Mouse (Mus musculus) left cerebral cortex, adult 8-10 months (tissue): ENCODE data around the gene Wfdc16. TPM values are rescaled to one million over a fixed set of nuclear protein-coding genes. Genes with fewer than 3 reads are reported as not detected.
"Not testable (repeated sequence)": the region's sequence is repeated elsewhere in the genome, so short reads cannot be mapped to it uniquely, and the experiment has no call there.

Source experiments
- DNase-seq, 2 experiments: peaks; one replicate each; pipeline ENCODE4 v3.0.0; 2022; ENCODE audit warnings: low spot score in 2 of 2
- total RNA-seq, 4 experiments: library from RNA; stranded (reverse); gene quantifications; 2 replicates each; pipeline ENCODE4 v1.2.4; 2022

Gene Wfdc16
- not detected for total RNA-seq

GRCm38 (mm10) chr2:164638696-164639095 is at the start of gene Wfdc16:
Wfdc16 (minus strand) TSS chr2:164638796.
- DNase-seq: no peak

- no peak for DNase-seq
These were observed 46.2 kb upstream of the Wfdc16 start, which contains the start of gene Wfdc13 for GRCm38 (mm10) chr2:164684807-164685206. Wfdc13 (plus strand) TSS chr2:164685107.

DNA sequence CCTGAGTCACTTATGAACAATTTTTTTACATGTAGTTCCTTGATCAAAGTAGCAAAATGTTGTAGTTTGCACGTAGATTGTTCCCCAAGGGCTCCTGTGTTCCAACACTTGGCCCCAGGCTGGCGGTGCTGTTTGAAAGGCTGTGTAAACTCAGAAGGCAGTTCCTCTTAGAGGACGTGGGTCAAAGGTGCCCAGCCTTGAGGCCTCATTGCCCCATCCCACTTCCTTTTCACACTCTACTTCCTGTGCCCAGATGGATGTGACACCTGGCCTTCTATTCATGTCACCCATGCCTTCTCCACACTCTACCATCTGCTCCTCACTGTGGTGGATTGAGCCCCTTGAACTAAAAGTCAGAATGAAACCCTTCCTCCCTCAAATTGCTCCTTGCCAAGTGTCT is 41.3 kb upstream of the Wfdc16 start:
- no peak for DNase-seq

DNA sequence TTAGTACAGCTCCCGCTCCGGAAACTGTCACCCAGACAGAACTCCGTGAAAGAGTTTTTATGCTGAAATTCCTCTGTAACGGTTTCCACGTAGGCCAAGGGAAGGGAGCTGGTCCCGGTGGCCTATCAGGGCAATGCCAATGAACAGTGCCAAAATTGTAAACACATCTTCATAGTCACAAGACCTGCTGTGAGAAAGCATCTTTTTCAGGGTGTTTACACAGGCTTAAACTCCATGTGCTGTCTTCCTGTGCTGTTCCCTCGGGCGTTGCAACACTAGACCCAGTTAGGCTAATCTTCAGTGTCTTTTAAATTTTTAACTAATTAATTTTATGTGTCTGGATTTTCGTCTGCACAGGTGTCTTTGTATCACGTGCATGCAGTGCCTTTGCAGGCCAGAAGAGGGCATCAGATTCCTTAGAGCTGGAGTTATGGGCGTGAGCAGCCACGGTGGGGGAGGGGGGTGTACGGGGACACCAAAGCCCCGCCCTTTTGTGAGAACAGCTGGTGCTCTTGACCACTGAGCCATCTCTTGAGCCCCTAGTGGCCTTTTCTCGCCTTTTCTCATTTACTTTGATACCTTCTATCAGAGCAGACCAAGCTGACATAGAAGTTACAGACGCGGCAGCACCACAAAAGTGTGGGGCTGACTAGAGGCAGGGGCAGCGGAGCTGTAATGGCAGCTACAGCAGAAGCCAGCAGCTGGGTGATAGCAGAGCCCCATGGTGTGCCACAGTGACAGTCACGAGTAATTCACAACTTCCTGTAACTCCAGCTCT is 40.4 kb upstream of the Wfdc16 start:
- peak; percentile 11 to 20 for DNase-seq

DNA sequence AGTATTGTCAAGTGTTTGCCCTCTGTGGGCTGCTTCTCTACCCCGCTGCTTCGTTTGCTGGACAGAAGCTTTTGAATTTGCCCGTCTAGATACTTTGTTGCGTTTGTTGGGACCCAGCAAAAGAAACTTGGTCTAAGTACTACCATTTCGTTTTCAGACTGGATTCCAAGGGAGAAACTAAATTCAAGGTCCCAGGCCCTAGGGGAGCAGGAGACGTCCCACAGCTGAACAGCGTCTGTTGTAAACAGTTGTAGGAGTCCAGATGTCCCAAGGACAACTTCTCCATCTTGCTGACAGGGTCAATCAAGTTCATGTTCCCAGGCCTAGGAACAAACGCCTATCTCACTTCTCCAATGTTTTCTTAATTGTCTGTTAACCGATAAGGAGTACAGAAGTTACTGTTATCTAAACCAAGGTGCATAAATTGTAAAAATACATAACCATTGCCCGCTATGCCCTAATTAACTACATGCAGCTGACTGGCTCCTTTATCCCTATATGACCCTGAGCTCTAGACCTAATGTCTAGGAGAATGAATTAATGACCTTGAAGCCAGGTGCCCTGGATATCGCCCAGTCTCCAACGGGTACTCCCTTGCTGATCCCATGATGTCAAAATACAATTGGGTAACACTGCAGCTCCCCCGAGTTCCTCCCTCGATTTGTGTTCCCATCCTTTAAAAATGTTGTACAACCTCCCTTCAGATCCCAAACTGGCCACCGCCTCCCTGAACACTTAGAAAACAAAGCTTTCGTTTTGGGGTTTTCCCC is 38.5 kb upstream of the Wfdc16 start:
- DNase-seq: no peak

DNA sequence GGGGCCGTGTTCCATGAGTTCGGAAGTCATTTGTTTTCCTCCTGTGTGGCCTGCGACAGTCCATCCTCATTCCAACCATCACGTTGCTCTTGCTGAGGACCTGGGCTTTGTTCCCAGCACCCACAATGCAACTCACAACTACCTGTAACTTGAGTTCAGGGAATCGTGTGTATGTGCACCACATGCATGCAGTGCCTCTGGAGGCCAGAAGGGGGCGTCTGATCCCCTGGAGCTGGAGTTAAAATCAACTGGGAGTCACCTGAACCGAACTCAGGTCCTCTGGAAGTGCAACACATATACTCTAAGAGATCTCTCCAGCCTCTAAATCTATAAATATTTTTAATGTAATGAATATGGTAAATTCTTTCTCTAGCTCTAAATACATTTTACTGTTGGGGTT is 37.5 kb upstream of the Wfdc16 start:
- no peak for DNase-seq

- no peak for DNase-seq
These were observed 35.4 kb upstream of the Wfdc16 start, which contains the start of gene Wfdc11 for GRCm38 (mm10) chr2:164673987-164674386. Wfdc11 (minus strand) TSS chr2:164674087.

- DNase-seq: no peak
These were observed 32.3 kb upstream of the Wfdc16 start for GRCm38 (mm10) chr2:164670938-164671337.

DNA sequence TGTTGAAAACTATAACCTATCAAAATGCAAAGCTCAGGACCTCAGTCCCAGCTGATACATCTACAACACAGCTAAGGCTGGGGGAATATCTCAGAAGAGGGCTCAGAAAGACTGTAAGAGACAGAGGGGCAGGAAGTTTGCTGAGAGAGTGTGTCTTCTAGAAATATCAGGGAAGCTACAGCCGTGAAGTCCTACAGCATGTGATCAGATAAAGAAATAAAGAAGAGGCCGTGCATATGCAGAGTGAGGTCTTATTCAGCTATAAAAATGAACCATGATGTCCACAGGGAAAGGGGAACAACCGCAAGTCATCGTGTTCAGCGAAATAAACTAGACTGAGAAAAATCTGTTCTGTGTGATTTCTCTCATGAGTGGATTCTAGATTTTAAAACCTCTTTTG is 31.7 kb upstream of the Wfdc16 start:
- DNase-seq: no peak

DNA sequence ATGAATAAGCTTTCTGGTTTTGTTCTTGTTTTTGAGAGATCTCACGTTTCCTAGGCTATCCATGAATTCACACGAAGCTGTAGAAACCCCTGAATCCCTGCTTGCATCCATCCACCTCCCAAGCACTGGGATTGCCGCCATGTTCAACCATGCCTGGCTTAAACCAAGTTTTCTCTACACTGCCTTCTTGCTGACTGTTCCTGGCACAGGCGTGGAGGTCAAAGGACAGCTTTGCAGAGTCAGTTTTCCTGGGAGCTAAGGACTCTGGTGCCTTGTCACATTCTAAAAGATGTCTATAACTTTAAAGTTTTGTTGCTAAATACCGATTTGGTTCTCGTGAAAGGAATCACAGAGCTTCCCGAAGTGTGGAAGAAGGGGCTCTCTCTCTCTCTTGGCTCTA is 26.3 kb upstream of the Wfdc16 start:
- no peak for DNase-seq

DNA sequence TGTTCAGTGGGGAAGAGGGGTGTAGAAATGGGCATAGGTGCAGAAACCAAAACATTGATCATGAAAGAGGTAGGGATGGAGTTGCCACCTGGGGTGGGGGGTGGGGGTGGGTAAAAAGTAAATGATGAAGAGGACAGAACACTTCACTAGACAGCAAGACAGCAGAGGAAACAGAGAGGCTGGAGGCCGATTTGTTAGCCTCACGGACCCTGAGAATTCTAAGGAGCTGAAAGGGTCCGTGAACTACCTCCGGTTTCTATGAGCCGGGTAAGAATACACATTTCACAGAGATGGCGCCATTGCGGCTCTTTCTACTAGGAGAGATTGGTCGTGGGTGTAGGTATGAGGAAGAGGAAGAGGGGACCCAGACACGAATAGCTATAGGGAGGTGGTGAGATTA is 17.9 kb upstream of the Wfdc16 start, which contains the start of gene Wfdc9:
Gene Wfdc9 (minus strand): TSS at position 101 of the 400 bp plus-strand sequence.
- no peak for DNase-seq

DNA sequence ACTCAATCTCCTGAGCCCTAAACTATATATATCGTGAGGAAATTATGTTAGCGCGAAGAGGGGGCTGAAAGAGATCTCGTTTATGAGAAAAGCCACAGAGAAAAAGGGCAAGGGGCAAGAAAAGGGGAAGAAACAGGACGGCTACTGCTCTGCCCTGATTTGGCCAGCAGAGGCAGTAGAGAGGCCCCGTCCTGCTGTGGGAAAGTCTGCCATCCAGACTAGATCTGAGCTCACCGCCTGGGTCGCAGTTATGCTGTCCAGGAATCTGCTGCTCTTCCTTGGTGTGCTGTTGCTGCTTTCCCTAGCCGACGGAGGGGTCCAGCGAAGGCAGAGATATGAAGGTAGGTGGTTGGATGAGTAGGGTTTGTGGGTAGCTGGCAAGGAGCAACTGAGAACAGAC is 17.3 kb upstream of the Wfdc16 start, which contains the start of gene Wfdc10:
Gene Wfdc10 (plus strand): TSS at position 189 of the 400 bp plus-strand sequence.
- DNase-seq: no peak

GRCm38 (mm10) chr2:164641881-164642673 is 3.5 kb upstream of the Wfdc16 start:
- no peak for DNase-seq

DNA sequence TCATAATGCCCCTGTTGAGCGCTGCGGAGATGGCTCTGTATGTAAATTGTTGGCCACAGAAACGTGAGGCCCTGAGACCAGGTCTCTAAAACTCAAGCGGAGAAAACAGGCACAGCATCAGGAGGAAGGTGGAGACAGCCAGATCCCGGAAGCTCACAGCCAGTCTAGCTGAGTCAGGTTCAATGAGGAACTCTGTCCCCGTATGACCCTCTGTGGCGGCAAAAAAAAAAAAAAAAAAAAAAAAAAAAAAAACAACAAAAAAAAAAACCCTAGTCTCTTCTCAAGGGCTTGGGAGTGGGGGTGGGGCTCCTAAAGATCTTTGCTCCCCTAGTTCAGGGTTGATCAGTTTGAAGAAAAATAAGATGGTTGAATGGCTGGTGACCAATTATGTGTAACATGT is 2.5 kb upstream of the Wfdc16 start:
- DNase-seq: no peak

- DNase-seq: no peak
These were observed 3.3 kb downstream of the Wfdc16 start for GRCm38 (mm10) chr2:164635266-164635665.

DNA sequence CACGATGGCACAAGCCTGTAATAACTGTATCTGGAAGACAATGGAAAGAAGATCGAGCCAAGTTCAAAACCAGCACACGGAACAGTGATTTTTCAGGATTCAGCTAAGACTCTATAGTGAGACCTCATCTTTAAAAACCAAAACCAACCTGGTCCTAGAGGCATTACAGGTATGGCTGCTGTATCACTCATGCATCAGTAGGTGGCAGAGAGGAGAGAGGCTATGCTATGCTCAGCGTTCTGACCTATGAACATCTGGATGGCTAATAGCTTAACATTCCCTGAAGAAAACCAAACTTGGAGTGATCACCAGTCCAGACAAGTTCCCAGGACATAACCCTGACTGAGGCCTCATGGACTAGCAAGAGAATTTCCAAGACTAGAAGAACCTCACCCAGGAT is 16.8 kb downstream of the Wfdc16 start:
- DNase-seq: no peak

- DNase-seq: no peak
These were observed 19.5 kb downstream of the Wfdc16 start for GRCm38 (mm10) chr2:164619050-164619449.

DNA sequence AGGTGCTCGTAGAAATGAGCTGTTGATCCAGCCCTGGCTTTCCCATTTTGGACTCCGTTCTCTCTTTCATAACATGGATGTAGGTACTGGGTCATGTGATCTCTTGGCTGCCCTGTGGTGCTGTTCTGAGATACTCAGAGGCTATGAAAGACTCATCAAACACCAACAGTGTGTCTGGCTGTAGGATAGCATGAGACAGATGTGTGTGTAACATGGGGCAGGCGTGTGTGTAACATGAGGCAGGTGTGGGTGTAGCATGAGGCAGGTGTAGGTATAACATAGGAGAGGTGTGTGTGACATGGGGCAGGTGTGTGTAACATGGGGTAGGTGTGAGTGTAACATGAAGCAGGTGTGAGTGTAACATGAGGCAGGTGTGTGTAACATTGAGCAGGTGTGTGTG is 23.2 kb downstream of the Wfdc16 start:
- no peak for DNase-seq

- DNase-seq: not testable (repeated sequence)
These were observed 25.1 kb downstream of the Wfdc16 start, which contains the start of the genes Wfdc6b and Wfdc8 for GRCm38 (mm10) chr2:164613471-164613870. Wfdc6b (plus strand) TSS chr2:164613522. Wfdc8 (minus strand) TSS chr2:164613626.

GRCm38 (mm10) chr2:164608781-164609180 is 29.8 kb downstream of the Wfdc16 start:
- no peak for DNase-seq

- peak in 1 of 2 experiments; percentile 15 for DNase-seq
These were observed 34.2 kb downstream of the Wfdc16 start for GRCm38 (mm10) chr2:164604411-164604810.
